Mouse (Mus musculus): ENCODE results near the gene Camsap2. TPM values are rescaled to one million over a fixed set of nuclear protein-coding genes. Genes with fewer than 3 reads are reported as not detected.

Camsap2 gene
- total RNA-seq, 2 experiments from 2014 or later = 152 to 155 TPM

DNA sequence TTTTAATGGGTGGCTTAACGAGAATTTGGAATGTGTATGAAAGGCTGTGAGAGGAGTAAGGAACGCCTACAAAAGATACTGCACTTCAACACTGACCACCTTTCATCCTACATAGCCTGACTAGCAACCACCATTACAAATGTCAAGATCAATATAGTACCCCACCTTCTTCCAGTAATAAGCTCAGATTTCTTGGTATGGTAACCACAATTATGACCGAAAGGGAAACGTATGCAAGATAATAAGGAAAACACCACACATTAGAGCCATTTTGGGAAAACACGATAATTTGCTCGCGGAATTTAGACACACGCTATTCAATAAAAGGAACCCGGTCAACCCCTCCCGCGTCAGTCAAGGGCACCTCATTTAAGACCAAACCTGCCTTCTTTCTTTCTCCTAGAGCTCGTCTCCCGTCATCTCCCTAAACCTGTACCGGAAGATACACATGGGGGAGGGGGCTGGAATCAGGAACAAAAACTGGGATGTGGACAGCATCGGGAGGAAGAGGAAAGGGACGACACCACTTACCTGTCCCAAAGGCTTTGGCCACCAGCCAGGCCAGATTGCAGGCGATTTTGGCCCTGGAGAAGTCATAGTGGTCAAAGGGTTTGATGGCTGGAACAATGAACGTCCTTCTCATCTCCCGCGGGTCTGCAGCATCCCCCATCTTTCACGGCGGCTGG is 993 bp downstream of the Camsap2 start:
- peak in 1 of 2 experiments; percentile 41 for DNase-seq (ENCODE audit: low spot score in 2 of 2)

- DNase-seq (ENCODE audit: low spot score in 2 of 2) = no peak
Measured at GRCm38 (mm10) chr1:136344281-136344680, 1.6 kb downstream of the Camsap2 start.

- no peak for DNase-seq (ENCODE audit: low spot score in 2 of 2)
Measured at GRCm38 (mm10) chr1:136343727-136344126, 2.2 kb downstream of the Camsap2 start.

DNA sequence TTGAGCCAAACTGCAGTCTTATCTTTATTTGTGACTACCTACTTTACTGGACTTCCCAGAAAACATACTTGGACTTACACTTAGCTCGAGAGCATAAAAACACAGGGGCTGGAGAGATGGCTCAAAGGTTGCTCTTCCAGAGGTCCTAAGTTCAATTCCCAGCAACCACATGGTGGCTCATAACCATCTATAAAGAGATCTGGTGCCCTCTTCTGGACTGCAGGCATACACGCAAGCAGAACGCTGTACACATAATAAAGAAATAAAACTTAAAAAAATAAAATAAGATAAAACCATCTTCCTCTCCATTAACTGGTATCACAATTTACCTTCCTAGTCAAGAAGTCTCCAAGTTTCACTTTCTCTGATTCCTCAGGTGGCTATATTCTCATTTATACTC is 5.4 kb downstream of the Camsap2 start:
- DNase-seq (ENCODE audit: low spot score in 2 of 2) = no peak

- DNase-seq (ENCODE audit: low spot score in 2 of 2) = no peak
Measured at GRCm38 (mm10) chr1:136334743-136335142, 11.2 kb downstream of the Camsap2 start.

- no peak for DNase-seq (ENCODE audit: low spot score in 2 of 2)
Measured at GRCm38 (mm10) chr1:136333512-136333911, 12.4 kb downstream of the Camsap2 start.

DNA sequence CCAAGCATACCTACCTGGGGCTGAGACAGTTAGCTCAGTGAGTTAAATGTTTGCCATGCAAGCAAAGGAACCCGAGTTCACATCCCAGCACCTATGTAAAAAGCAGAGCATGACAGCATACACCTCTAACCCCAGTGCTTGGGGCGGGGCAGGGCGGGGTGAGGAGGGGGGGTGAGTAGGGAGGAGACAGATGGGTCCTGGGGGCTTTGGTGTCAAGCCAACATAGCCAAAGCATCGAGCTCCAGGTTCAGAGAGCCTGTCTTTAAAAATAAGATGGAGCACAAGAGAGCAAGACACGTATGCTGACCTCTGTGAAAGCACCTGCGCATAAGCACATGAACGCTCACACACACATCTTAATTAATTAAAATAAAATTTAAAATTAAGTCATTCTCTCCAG is 12.8 kb downstream of the Camsap2 start:
- DNase-seq (ENCODE audit: low spot score in 2 of 2) = no peak

- DNase-seq (ENCODE audit: low spot score in 2 of 2) = no peak
Measured at GRCm38 (mm10) chr1:136331836-136332235, 14.1 kb downstream of the Camsap2 start.

GRCm38 (mm10) chr1:136329426-136329825 is 16.5 kb downstream of the Camsap2 start:
- DNase-seq (ENCODE audit: low spot score in 2 of 2) = no peak

- DNase-seq (ENCODE audit: low spot score in 2 of 2) = no peak
Measured at GRCm38 (mm10) chr1:136328640-136329039, 17.3 kb downstream of the Camsap2 start.

GRCm38 (mm10) chr1:136327638-136328037 is 18.3 kb downstream of the Camsap2 start:
- DNase-seq (ENCODE audit: low spot score in 2 of 2) = no peak

DNA sequence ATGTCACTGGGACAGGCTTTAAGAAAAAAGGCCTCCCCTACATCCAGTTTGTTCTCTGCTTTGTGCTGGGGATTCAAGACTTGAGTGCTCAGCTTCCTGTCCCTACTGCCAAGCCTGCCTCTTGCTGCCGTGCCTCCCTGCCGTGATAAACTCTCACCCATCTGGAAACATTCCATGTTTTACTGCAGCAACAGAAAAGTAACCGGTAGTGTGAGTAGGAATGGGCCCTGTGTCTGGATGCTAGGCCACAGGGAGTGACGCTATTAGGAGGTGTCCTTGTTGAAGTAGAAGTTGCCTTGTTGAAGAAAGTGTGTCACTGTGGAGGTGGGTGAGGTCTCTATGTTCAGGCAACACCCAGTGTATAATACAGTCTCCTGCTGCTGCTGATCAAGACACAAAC is 20.0 kb downstream of the Camsap2 start:
- no peak for DNase-seq (ENCODE audit: low spot score in 2 of 2)

- DNase-seq (ENCODE audit: low spot score in 2 of 2) = no peak
Measured at GRCm38 (mm10) chr1:136322331-136322730, 23.6 kb downstream of the Camsap2 start.

DNA sequence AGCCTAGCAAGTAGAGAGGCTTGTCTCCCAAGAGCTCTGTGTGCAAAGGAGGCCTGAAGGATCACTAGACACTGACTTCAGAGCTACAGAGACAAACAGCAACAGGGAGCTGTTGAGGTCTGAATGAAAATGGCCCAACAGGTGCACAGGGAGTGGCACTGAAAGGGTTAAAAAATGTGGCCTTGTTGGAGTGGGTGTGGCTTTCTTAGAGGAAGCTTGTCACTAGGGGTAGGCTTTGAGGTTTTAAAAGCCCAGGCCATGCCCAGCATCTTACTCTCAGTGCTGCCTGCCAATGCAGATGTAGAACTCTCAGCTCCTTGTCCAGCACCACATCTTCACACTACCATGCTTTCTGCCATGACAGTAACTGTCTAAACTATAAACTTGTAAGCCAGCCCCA is 29.6 kb downstream of the Camsap2 start:
- no peak for DNase-seq (ENCODE audit: low spot score in 2 of 2)

- DNase-seq (ENCODE audit: low spot score in 2 of 2) = no peak
Measured at GRCm38 (mm10) chr1:136309193-136309592, 36.7 kb downstream of the Camsap2 start.

GRCm38 (mm10) chr1:136306424-136306823 is 39.5 kb downstream of the Camsap2 start:
- DNase-seq (ENCODE audit: low spot score in 2 of 2) = peak in 1 of 2 experiments; percentile 36

DNA sequence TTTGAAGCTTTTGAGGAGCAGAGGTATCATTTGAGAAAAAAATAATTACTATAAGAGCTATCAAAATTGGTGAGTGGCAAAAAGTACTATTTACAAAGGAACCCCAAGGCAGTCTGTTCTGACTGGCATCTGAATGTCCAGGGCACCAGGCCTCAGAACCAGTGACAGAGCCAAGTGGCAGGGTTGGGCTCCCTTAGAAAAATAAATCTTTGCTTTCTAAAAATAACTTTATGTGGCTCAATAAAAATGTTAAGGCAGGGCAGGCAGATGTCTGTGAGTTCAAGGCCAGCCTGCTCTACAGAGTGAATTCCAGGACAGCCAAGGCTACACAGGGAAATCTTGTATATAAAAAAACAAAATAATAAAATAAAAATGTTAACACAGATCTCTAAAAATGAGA is 51.9 kb downstream of the Camsap2 start:
- DNase-seq (ENCODE audit: low spot score in 2 of 2) = no peak

DNA sequence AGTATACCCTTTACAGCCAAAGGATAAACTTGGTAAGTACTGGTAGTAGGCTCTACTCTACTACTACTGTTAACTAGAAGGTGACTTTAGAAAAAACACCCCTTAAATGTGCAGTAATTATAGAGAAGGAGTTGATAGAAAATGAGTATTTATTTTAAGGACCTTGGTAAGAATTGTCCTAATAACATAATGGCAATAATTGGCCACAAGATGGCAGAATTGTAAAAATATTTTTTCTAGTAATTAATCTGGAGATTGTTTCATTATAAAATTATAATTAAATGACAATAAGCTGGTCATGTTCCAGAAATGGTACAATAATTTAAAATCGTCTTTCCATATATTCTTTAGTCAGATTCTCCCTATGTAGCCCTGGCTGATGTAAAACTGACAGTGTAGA is 56.1 kb downstream of the Camsap2 start:
- no peak for DNase-seq (ENCODE audit: low spot score in 2 of 2)

GRCm38 (mm10) chr1:136277366-136277765 is 68.5 kb downstream of the Camsap2 start:
- DNase-seq (ENCODE audit: low spot score in 2 of 2) = no peak

DNA sequence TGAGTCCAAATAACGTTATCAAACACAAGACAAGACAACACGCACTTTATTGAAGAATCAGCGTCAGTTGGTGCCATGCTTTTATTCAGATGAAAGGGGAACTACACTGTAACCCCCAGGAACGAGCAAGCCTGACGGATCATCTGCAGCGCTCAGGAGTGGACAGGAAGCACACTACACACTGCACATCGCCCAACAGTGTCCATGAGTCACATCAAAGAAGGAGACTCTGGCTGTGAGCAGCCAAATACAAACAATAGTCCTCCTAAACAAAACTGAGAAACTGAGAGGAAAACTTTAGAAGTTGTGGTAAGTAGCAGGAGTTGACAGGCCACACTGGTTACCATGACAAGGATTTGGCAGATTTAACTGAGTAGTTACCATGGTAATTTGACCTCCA is 77.7 kb downstream of the Camsap2 start:
- DNase-seq (ENCODE audit: low spot score in 2 of 2) = no peak

DNA sequence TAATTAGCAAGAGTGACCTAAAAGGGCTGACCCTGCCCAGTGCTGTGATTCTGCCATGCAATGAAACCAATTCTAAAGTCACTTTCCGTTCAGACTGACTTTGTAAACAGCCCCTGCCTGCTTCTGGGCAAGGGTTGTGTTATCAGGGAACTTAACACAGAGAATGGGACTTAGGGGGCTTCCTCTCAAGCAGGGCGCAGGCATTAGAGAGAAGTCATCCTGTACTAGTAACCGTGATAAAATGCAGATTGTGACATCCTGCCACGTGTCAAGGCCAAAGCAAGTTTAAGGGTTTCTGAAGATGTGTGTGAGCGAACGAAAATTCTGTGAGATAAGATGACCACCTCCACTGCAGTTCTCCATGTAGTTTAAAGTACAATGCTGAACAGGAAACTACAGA is 79.8 kb downstream of the Camsap2 start:
- no peak for DNase-seq (ENCODE audit: low spot score in 2 of 2)

DNA sequence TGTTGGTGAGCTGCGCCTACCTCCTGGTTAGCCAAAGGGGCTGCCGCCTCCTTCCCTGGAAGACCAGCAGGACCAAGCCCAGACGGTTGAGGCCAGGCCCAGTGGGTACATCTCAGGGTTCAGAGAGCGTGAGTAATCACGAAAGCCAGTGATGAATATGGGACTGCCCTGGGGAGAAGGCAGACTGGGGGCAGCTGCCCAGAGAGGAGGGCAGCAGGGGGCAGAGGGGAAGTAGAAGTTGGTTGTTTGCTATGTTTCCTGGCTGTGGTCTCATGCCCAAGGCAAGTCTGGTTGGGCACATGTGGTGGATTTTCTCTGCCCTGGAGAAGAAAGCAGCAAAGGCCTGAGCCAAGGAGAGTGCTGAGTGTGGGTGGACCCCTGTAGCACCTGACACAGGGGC is 82.5 kb downstream of the Camsap2 start:
- no peak for DNase-seq (ENCODE audit: low spot score in 2 of 2)

DNA sequence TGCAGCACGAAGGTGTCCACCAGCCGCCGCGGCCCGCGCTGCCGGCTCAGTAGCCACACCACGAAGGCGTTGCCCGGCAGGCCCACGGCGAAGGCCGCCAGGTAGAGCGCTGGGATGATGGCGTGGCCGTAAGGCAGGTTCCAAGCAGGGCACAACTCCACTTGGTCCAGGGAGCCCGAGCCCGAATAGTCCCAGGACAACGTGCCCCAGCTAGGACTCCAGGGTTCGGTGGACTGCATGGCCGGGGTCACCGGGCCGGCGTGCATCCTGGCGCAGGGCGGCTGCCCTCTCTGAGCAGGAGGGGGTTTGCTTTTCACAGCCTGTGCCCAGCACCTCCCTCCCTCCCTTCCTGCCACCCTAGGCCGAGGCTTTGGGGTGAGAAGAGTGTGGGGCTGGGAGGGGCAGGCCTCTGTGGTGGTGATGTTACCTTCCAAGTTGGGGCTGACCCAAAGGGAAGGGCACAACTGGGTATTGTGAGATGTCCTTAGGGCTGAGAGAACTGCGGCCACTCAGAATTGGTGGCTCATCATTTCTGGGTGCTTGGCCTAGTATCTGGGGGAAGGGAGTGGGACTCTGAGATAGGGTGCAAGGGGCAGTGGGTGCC is 85.2 kb downstream of the Camsap2 start, which contains the start of gene Gpr25:
Gene Gpr25, minus strand, starts transcription at position 239 of the 604 bp plus-strand sequence.
- no peak for DNase-seq (ENCODE audit: low spot score in 2 of 2)
